Mouse (Mus musculus) myocyte (in vitro differentiated cells): ENCODE measurements around the gene Plxna1. TPM values are rescaled to one million over a fixed set of nuclear protein-coding genes. Genes with fewer than 3 reads are reported as not detected.

Source experiments
- H3K27me3 ChIP-seq: one replicate; pipeline ENCODE4 v1.6.1; 2011; ENCODE audit not compliant: control insufficient read depth, insufficient read depth, insufficient read length
- H3K36me3 ChIP-seq: one replicate; pipeline ENCODE4 v1.6.1; 2011; ENCODE audit not compliant: control insufficient read depth, insufficient read depth
- H3K4me2 ChIP-seq: one replicate; pipeline ENCODE4 v1.6.1; 2011; ENCODE audit warnings: low read depth, control low read depth
- H3K4me3 ChIP-seq: one replicate; pipeline ENCODE4 v1.5.1; 2011; ENCODE audit warnings: mild to moderate bottlenecking, control low read depth, moderate library complexity
- H3K79me2 ChIP-seq: one replicate; pipeline ENCODE4 v1.6.1; 2011; ENCODE audit not compliant: control insufficient read depth, insufficient read depth
- H3ac ChIP-seq: one replicate; pipeline ENCODE4 v1.6.1; 2011; ENCODE audit not compliant: control insufficient read depth, insufficient read length
- CEBPB ChIP-seq: IDR thresholded peaks from 2 replicates; pipeline ENCODE4 v1.6.1; 2011; ENCODE audit warnings: mild to moderate bottlenecking, moderate library complexity; ENCODE audit not compliant: poor library complexity, insufficient read depth, severe bottlenecking
- E2F4 ChIP-seq: IDR thresholded peaks from one replicate; pipeline ENCODE4 v1.6.1; 2011; ENCODE audit warnings: mild to moderate bottlenecking, control low read depth, moderate library complexity; ENCODE audit not compliant: insufficient read depth
- MAX ChIP-seq: IDR thresholded peaks from one replicate; pipeline ENCODE4 v1.6.1; 2011; ENCODE audit warnings: low read depth, mild to moderate bottlenecking, control low read depth
- MYOD1 ChIP-seq, 3 experiments: IDR thresholded peaks; one replicate each; pipeline ENCODE4 v1.6.1; 2011; ENCODE audit warnings: control low read depth in 2 of 3, low read depth in 2 of 3, mild to moderate bottlenecking in 2 of 3, moderate library complexity in 1 of 3; ENCODE audit not compliant: insufficient read length in 2 of 3, control insufficient read depth in 1 of 3
- MYOG ChIP-seq, 3 experiments: IDR thresholded peaks; one replicate each; pipeline ENCODE4 v1.6.1; 2011; ENCODE audit warnings: control low read depth in 2 of 3, low read depth in 2 of 3, mild to moderate bottlenecking in 2 of 3; ENCODE audit not compliant: insufficient read length in 2 of 3, control insufficient read depth in 1 of 3, insufficient read depth in 1 of 3
- POLR2A ChIP-seq: IDR thresholded peaks from one replicate; pipeline ENCODE4 v1.6.1; 2011; ENCODE audit warnings: low read depth, mild to moderate bottlenecking, control low read depth, moderate library complexity; ENCODE audit not compliant: insufficient read length
- POLR2AphosphoS2 ChIP-seq: IDR thresholded peaks from one replicate; pipeline ENCODE4 v1.6.1; 2011; ENCODE audit warnings: low read depth, control low read depth; ENCODE audit not compliant: insufficient read length
- REST ChIP-seq: IDR thresholded peaks from one replicate; pipeline ENCODE4 v1.6.1; 2011; ENCODE audit warnings: mild to moderate bottlenecking, control low read depth, moderate library complexity; ENCODE audit not compliant: insufficient read depth, insufficient read length
- SRF ChIP-seq: IDR thresholded peaks from one replicate; pipeline ENCODE4 v1.6.1; 2011; ENCODE audit warnings: low read depth; ENCODE audit not compliant: control insufficient read depth, insufficient read length
- TCF12 ChIP-seq: IDR thresholded peaks from one replicate; pipeline ENCODE4 v1.6.1; 2011; ENCODE audit warnings: mild to moderate bottlenecking, control low read depth; ENCODE audit not compliant: poor library complexity, insufficient read depth, severe bottlenecking
- TCF3 ChIP-seq: IDR thresholded peaks from one replicate; pipeline ENCODE4 v1.6.1; 2011; ENCODE audit warnings: low read depth, control low read depth; ENCODE audit not compliant: insufficient read length
- USF1 ChIP-seq: IDR thresholded peaks from one replicate; pipeline ENCODE4 v1.6.1; 2011; ENCODE audit warnings: low read depth, mild to moderate bottlenecking, control low read depth, moderate library complexity
- polyA plus RNA-seq: library from polyadenylated mRNA; unstranded; fragments of >200 nt; fragmentation: generic; extraction: Trizol; gene quantifications from one replicate; pipeline ENCODE4 v1.2.1, GENCODE M21; 2012; ENCODE audit warnings: missing spikeins

Plxna1 gene
- polyA plus RNA-seq, 1 experiment = 64.4 TPM

- peak overlapping the region; percentile 46 for H3K4me2 ChIP-seq
- H3K79me2 ChIP-seq = peaks cover 57% of the 10 kb centered on the region
- TF ChIP-seq REST (no peak), POLR2A (no peak), SRF (peak; percentile 16), E2F4 (no peak), MYOG (IDR thresholded peaks at IDR 0.05; ENCODE audit: control insufficient read depth in 1 of 3, insufficient read depth in 1 of 3, insufficient read length in 2 of 3, low read depth in 2 of 3) (peak; percentile 12 to 86 (median 47)), MAX (no peak), TCF3 (no peak), USF1 (no peak), MYOD1 (IDR thresholded peaks at IDR 0.05; ENCODE audit: control insufficient read depth in 1 of 3, insufficient read length in 2 of 3, low read depth in 2 of 3) (peak in 2 of 3 experiments; percentile 56 to 70), TCF12 (no peak)
- peaks cover 14% of the 10 kb centered on the region for H3K36me3 ChIP-seq
- H3K4me3 ChIP-seq = no peak overlapping the region
- H3K27me3 ChIP-seq = no peaks in the 10 kb centered on the region
- H3ac ChIP-seq = no peak overlapping the region
Observed at GRCm38 (mm10) chr6:89351441-89352137, 10.8 kb downstream of the Plxna1 start.

DNA sequence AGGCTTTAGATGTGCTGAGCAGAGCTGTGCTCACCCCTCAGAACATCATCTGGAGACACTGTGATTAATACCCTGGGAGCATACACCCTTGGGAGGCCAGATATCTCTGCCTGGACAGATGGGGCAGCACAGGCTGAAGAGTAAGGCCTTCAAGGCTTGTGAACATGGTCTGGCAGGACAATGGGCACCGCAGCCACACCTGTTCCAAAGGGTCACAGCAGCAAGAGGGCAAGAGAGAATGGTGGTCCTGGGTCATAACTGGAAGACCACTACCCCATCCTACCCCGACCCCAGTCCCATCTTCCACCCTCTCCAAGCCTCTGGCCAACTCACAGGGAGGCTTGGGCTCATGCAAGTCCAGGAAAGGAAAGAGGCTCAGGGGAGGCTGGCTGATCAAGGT lies 11.9 kb downstream of the Plxna1 start:
- Histone ChIP-seq H3ac (no peak overlapping the region), H3K79me2 (peaks cover 47% of the 10 kb centered on the region), H3K27me3 (no peaks in the 10 kb centered on the region), H3K4me2 (peak overlapping the region; percentile 46), H3K4me3 (no peak overlapping the region), H3K36me3 (peaks cover 16% of the 10 kb centered on the region)
- no peak for TF ChIP-seq REST
- no peak for TF ChIP-seq POLR2A
- TF ChIP-seq E2F4 = no peak
- TF ChIP-seq MYOG (IDR thresholded peaks at IDR 0.05; ENCODE audit: control insufficient read depth in 1 of 3, insufficient read depth in 1 of 3, insufficient read length in 2 of 3, low read depth in 2 of 3) = no peak
- no peak for TF ChIP-seq SRF
- TF ChIP-seq POLR2AphosphoS2 = no peak
- TF ChIP-seq CEBPB = no peak
- TF ChIP-seq MAX = no peak
- TF ChIP-seq MYOD1 (IDR thresholded peaks at IDR 0.05; ENCODE audit: control insufficient read depth in 1 of 3, insufficient read length in 2 of 3, low read depth in 2 of 3) = peak; percentile 0 to 76 (median 51)
- peak; percentile 2 for TF ChIP-seq TCF12
- no peak for TF ChIP-seq TCF3
- no peak for TF ChIP-seq USF1

GRCm38 (mm10) chr6:89350037-89350515 lies 12.3 kb downstream of the Plxna1 start:
- H3K4me2 ChIP-seq = peak overlapping the region; percentile 57
- TF ChIP-seq TCF12 = peak; percentile 94
- peak; percentile 94 for TF ChIP-seq TCF3
- 0 out of 2 replicates have a peak, but pooled peaks have one; percentile 2 for TF ChIP-seq CEBPB
- no peak for TF ChIP-seq SRF
- TF ChIP-seq POLR2A = peak; percentile 27
- TF ChIP-seq MYOG (IDR thresholded peaks at IDR 0.05; ENCODE audit: control insufficient read depth in 1 of 3, insufficient read depth in 1 of 3, insufficient read length in 2 of 3, low read depth in 2 of 3) = peak; percentile 92 to 99 (median 98)
- no peak for TF ChIP-seq REST
- peak; percentile 65 to 95 (median 95) for TF ChIP-seq MYOD1 (IDR thresholded peaks at IDR 0.05; ENCODE audit: control insufficient read depth in 1 of 3, insufficient read length in 2 of 3, low read depth in 2 of 3)
- H3K27me3 ChIP-seq = no peaks in the 10 kb centered on the region
- H3K4me3 ChIP-seq = no peak overlapping the region
- no peak overlapping the region for H3ac ChIP-seq
- peaks cover 42% of the 10 kb centered on the region for H3K79me2 ChIP-seq
- H3K36me3 ChIP-seq = peaks cover 16% of the 10 kb centered on the region

DNA sequence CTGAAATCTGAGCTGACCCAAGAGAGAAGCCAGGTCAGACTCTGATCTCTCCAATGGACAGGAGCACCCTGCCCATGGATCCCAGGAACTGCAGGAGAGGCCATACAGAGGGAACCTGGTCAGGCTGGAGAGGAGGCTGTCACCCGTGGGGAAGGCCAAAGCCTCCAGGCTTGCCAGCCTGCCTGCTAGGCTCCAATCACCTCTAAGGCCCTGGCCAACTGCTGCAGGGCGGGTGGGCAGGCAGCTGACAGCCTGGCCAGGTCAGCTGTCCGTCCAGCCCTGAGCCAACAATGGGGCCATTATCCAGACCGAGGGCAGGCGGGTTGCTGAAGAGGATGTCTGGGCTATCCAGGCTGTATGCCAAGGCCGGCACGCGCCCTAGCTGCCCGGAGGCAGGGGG lies 14.1 kb downstream of the Plxna1 start:
- Histone ChIP-seq H3K79me2 (peaks cover 39% of the 10 kb centered on the region), H3K36me3 (peaks cover 14% of the 10 kb centered on the region), H3K4me3 (no peak overlapping the region), H3K4me2 (peak overlapping the region; percentile 83), H3K27me3 (no peaks in the 10 kb centered on the region), H3ac (no peak overlapping the region)
- TF ChIP-seq TCF12 = peak; percentile 99
- TF ChIP-seq USF1 = no peak
- no peak for TF ChIP-seq CEBPB
- no peak for TF ChIP-seq MAX
- no peak for TF ChIP-seq E2F4
- TF ChIP-seq REST = no peak
- peak; percentile 98 to 100 (median 99) for TF ChIP-seq MYOG (IDR thresholded peaks at IDR 0.05; ENCODE audit: control insufficient read depth in 1 of 3, insufficient read depth in 1 of 3, insufficient read length in 2 of 3, low read depth in 2 of 3)
- TF ChIP-seq POLR2A = no peak
- TF ChIP-seq TCF3 = peak; percentile 100
- TF ChIP-seq SRF = no peak
- peak in 2 of 3 experiments; percentile 99 for TF ChIP-seq MYOD1 (IDR thresholded peaks at IDR 0.05; ENCODE audit: control insufficient read depth in 1 of 3, insufficient read length in 2 of 3, low read depth in 2 of 3)
- TF ChIP-seq POLR2AphosphoS2 = peak; percentile 30

- Histone ChIP-seq H3K36me3 (peaks cover 19% of the 10 kb centered on the region), H3ac (no peak overlapping the region), H3K27me3 (no peaks in the 10 kb centered on the region), H3K4me3 (no peak overlapping the region), H3K4me2 (peak overlapping the region; percentile 83), H3K79me2 (peaks cover 39% of the 10 kb centered on the region)
- TF ChIP-seq MYOG (IDR thresholded peaks at IDR 0.05; ENCODE audit: control insufficient read depth in 1 of 3, insufficient read depth in 1 of 3, insufficient read length in 2 of 3, low read depth in 2 of 3) (peak; percentile 99 to 100 (median 99)), E2F4 (no peak), CEBPB (no peak), MAX (no peak), POLR2AphosphoS2 (no peak), SRF (no peak), REST (no peak), TCF3 (peak; percentile 100), USF1 (peak; percentile 56), TCF12 (peak; percentile 99), POLR2A (peak; percentile 27), MYOD1 (IDR thresholded peaks at IDR 0.05; ENCODE audit: control insufficient read depth in 1 of 3, insufficient read length in 2 of 3, low read depth in 2 of 3) (peak; percentile 85 to 100 (median 99))
Observed at GRCm38 (mm10) chr6:89347792-89348191, 14.6 kb downstream of the Plxna1 start.
